Mouse (Mus musculus): ENCODE measurements at regions not wholly inside any gene's neighbourhood (a gene's known extent, or its start where the extent isn't known, plus 50 kb on each side); places are given as distances from the start of the nearest gene placed in this dataset.

- TF ChIP-seq MAFK (IDR thresholded peaks at IDR 0.05; ENCODE audit: insufficient read depth, low read depth, low read length) = no peak
- no peak for TF ChIP-seq ZNF384 (IDR thresholded peaks at IDR 0.05; ENCODE audit: low read depth, low read length)
- no peak for TF ChIP-seq HCFC1 (IDR thresholded peaks at IDR 0.05; ENCODE audit: borderline replicate concordance, insufficient read depth, low read length)
These were observed 122.9 kb upstream of the Magi3 start for GRCm38 (mm10) chr3:104343096-104343495.
